Mouse (Mus musculus) left cerebral cortex, adult 2 months (tissue): Measurements from ENCODE around the gene A930018P22Rik. TPM values are rescaled to one million over a fixed set of nuclear protein-coding genes. Genes with fewer than 3 reads are reported as not detected.
"Not testable (repeated sequence)": the region's sequence is repeated elsewhere in the genome, so short reads cannot be mapped to it uniquely, and the experiment has no call there.

Experiments used
- DNase-seq, 2 experiments: peaks; one replicate each; pipeline ENCODE4 v3.0.0; 2021 to 2022; ENCODE audit warnings: low spot score in 2 of 2, mixed read lengths in 1 of 2; ENCODE audit errors: extremely low spot score in 1 of 2
- H3K27ac ChIP-seq: fragments of 200-600 bp; 2 replicates; pipeline ENCODE4 v1.8.1; 2022
- H3K4me3 ChIP-seq: fragments of 200-600 bp; 2 replicates; pipeline ENCODE4 v1.8.1; 2022
- CTCF ChIP-seq: fragments of 200-600 bp; IDR thresholded peaks from 2 replicates; pipeline ENCODE4 v1.8.1; 2022; ENCODE audit warnings: antibody characterized with exemption, mild to moderate bottlenecking, moderate library complexity
- intact Hi-C: fragments of 180-260 bp; cut with DNase I; formaldehyde crosslinking; loops from one replicate; pipeline ENCODE4 v1.15.1; 2025
- total RNA-seq, 2 experiments: library from RNA; stranded (reverse); gene quantifications; 2 replicates each; pipeline ENCODE4 v1.2.3; 2021

A930018P22Rik gene
- total RNA-seq, 2 experiments from 2014 or later, result 0.59 TPM; not detected in 1

DNA sequence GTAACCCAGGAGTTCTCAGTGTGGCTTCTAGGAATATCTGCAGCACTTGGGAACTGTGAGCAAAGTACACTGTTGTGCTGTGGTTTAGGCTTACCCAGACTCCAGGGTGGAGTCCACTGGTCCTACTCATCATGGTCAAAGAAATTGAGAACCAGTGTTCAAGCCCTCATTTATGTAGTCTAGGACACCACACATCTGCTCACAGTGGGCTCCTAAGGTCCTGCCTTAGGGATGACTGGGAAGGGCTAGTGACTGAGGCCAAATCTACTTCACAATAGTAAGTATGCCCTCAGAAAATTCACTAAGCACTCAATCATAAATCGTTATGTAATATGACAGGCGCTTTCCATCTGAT lies 23.4 kb upstream of the A930018P22Rik start:
- H3K27ac ChIP-seq, result no peak overlapping the region
- no peak for DNase-seq
- TF ChIP-seq CTCF, result no peak
- intact Hi-C loops, result no loop called here
- H3K4me3 ChIP-seq, result no peak overlapping the region

DNA sequence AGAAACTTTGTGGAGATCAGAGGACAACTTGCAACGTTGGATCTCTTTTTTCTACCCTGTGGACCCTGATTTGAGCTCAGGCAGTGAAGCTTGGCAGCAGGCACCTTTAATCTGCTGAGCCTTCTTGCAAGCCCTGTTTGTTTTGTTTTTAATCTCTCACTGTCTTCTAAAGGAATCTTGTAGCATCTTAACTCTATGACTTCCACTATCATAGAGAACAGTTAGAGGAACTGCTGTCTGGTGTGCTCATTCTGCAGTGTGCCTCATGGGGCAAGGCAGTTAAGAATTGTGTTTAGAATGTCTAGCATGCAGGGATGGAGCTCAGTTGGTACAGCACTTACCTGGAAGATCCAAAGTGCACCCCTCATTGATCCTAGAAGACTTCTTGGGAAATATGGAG lies 22.6 kb upstream of the A930018P22Rik start:
- no peak overlapping the region for H3K4me3 ChIP-seq
- intact Hi-C loops, result no loop called here
- no peak overlapping the region for H3K27ac ChIP-seq
- no peak for DNase-seq
- no peak for TF ChIP-seq CTCF

DNA sequence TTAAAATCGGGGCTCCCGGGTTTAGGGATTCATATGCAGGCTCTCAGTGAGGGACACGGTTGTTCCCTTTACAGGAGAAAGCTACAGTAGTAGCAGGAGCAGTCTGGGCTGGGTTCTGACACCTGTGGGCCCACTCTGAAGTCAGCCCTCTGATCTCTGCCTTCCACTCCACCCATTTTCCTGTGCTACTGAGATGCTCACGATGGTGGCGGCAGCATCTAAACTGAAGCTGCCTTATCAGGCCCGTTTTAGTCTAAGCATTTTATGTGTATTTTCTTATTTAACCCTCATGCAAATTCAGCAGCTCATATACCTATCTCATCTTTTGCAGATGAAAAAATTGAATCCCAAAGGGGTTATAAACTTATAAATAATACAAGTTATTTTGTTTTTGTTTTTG lies 17.8 kb upstream of the A930018P22Rik start:
- intact Hi-C loops, result no loop called here
- TF ChIP-seq CTCF, result no peak
- no peak for DNase-seq
- no peak overlapping the region for H3K27ac ChIP-seq
- no peak overlapping the region for H3K4me3 ChIP-seq

DNA sequence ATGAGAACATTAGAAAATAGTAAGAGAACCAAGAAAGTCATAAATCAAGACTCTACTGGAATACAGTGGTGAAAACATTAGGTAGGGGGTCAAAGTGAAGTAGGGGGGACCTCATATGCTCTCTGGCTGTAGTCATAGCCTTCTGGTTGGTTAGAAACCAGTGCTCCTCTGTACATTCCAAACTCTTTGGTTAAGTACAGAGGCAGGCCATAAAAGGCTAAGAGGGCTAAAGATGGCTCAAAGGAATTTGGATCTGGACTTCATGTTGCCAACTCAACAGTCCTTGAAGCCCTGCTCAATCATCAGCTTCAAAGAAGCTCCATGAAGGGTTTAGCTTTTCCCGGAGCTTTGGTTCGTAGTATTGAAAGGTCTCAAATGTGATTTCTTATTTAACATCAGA lies 13.5 kb upstream of the A930018P22Rik start:
- H3K4me3 ChIP-seq, H3K27ac ChIP-seq, DNase-seq, intact Hi-C loops: not testable (repeated sequence)

DNA sequence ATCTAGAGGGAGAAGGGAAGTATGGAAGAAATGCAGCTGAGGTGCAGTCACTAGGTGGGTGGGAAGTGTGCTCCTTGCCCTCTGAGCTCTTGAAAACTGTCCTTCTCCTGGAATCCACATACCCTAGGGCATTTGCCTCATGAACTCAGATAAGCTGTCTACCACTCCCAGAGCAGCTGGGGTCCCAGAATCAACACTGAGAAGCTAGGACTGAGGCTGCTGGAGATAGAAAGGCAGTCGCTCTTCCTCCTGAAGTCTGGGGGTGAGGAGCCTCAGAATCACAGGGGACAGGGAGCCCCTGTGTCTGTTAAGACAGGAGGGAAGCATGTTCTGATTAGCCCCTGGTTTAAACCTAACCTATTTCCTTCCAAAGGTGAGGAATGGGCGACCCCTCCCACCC lies 13.0 kb upstream of the A930018P22Rik start:
- Histone ChIP-seq H3K4me3 (no peak overlapping the region), H3K27ac (no peak overlapping the region)
- intact Hi-C loops, result no loop called here
- no peak for DNase-seq
- TF ChIP-seq CTCF, result no peak

DNA sequence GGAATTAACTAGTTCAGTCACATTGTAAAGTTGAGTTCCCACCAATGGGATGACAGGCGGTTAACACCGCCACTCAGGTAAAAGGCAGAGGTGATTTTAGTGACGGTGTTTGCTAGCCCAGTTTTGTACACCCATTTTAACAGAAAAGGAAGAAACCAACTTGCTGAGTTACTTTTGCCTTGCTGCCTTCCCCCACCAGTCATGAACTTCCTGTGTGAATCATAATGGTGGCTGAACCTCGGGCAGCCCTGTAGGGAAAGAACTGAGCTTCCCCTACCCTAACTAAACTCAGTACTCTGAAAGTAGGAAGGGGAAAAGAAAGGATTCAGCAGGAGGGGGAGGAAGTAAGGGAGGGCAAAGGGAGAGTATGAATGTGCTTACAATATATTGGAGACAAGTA lies 12.5 kb upstream of the A930018P22Rik start:
- Histone ChIP-seq H3K27ac (no peak overlapping the region), H3K4me3 (no peak overlapping the region)
- no peak for TF ChIP-seq CTCF
- DNase-seq, result no peak
- intact Hi-C loops, result no loop called here

DNA sequence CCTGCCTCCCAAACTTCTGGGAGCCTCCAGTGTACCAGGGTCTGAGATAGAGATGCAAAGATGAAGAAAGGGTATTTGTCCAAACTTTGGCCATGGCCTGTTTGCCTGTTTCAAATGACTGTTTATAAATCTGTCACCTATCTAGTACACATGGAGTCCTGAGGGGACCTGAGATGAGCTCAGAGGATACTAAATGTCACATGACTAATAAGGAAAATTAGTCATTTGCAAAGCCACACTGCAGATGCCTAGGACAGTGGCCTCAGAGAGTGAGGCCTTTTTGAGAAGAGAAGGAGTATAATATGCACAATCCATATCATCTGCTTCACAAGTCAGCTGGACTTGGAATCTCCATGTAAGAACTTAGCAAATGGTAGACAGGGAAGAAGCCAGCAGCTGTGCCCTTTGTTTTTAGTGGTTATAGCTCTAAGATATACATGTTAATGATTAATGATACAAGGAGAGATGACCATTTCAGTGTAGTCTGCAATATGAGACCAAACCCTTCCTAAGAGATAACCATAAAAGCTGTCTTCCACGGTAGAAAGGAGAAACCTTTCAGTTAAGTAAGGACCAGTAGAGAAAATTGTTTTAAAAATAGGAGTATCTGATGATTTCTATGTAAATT lies 11.3 kb upstream of the A930018P22Rik start:
- H3K27ac ChIP-seq, intact Hi-C loops, DNase-seq, H3K4me3 ChIP-seq: not testable (repeated sequence)

DNA sequence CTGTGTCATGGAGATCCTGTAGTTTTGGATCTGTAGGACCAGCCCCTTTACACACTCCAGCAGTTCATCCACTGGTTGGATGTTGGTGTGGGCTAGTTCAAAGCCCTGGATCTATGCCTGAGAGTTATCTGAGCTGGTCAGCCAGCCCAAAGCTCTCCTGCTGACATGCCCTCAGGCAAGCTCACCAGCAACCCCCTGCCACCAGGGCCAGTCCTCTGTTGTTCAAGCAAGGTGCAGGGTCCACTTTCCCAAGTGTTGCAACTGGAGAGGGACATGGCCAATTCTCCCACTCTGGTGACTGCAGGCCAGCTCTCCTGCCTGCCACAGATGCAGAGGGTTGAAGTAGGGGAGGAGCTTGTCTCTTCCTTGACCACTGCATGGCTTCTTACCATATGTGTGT lies 9.0 kb upstream of the A930018P22Rik start:
- DNase-seq, H3K27ac ChIP-seq, H3K4me3 ChIP-seq, intact Hi-C loops: not testable (repeated sequence)

DNA sequence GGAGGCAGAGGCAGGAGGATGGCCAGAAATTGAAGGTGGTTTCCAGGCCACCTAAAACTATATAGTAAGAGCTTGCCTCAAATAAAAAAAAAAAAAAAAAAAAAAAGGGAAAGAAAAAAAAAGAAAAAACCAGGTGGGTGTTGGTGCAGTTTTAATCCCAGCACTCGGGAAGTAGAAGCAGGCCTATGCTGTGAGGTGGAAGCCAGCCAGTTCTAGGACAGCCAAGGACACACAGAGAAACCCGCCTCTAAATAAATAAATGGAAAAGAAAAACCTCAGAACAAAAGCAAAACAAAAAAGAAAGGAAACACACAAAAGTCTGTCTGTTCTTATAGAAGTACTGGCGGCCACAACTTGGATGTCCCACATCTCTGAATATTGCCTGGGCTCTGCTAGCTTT lies 7.7 kb upstream of the A930018P22Rik start:
- TF ChIP-seq CTCF, result no peak
- Histone ChIP-seq H3K27ac (no peak overlapping the region), H3K4me3 (no peak overlapping the region)
- intact Hi-C loops, result no loop called here
- no peak for DNase-seq

DNA sequence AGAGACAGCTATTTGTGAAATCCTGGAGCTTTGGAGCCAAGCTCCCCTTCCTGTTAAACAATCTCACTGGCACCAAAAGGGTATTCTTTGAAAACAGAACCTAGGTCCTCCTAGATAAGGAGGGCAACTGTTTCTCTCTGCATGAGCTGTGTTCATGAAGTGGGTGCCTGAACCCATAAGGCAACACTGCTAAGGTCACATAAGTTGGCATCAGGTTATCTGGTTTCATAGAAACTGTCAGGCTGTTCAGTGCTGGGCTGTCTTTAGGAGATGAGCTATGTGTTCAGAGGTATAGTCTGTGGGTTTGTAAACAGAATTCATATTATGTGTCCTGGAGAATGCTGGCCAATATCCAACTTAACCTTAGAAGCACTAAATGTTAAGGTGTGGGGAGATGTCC lies 5.4 kb upstream of the A930018P22Rik start:
- DNase-seq, H3K27ac ChIP-seq, H3K4me3 ChIP-seq, intact Hi-C loops: not testable (repeated sequence)

DNA sequence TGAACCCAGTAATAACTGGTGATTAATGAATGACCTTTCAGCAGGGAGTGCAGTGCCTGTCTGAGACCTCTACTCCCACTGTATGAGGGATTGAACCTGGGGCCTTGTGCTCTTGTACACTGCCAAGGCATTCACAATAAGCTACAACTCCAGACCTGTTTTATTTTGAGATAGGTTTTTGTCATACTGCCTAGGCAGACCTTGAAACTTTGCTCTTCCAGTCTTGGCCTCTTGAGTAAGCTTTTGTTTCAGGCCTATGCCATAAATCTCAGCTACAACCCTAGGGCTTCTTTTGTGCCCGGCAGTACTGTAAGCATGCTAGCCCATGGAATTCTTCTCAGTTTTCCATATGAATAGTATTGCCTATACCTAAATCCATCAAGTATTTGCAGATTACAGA lies 3.5 kb upstream of the A930018P22Rik start:
- no peak for DNase-seq
- H3K27ac ChIP-seq, result no peak overlapping the region
- TF ChIP-seq CTCF, result no peak
- intact Hi-C loops, result no loop called here
- H3K4me3 ChIP-seq, result no peak overlapping the region

DNA sequence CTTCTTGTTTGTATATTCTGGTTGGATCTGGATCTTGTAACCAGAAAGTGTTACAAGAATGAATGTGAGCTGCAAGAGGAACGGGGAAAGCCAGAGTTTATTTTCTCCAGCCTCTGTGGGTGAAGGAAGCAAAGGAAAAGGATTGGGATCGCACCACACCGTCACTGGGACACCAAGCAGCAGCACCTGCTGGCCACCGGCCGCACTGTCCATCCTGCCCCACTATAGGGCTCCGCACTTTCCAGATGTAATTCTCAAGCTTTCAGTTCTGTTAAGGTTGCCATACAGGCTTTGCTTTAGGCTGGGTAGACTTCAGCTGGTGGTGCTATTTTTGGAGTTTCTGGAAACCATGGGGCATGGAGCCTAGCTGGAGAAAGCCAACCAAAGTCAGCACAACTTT lies 2.3 kb upstream of the A930018P22Rik start:
- Histone ChIP-seq H3K4me3 (no peak overlapping the region), H3K27ac (peak overlapping the region; percentile 41; the same call in 1 of the 2 replicates)
- DNase-seq, result no peak
- TF ChIP-seq CTCF, result no peak; the same call in 1 of the 2 replicates
- intact Hi-C loops, result no loop called here

DNA sequence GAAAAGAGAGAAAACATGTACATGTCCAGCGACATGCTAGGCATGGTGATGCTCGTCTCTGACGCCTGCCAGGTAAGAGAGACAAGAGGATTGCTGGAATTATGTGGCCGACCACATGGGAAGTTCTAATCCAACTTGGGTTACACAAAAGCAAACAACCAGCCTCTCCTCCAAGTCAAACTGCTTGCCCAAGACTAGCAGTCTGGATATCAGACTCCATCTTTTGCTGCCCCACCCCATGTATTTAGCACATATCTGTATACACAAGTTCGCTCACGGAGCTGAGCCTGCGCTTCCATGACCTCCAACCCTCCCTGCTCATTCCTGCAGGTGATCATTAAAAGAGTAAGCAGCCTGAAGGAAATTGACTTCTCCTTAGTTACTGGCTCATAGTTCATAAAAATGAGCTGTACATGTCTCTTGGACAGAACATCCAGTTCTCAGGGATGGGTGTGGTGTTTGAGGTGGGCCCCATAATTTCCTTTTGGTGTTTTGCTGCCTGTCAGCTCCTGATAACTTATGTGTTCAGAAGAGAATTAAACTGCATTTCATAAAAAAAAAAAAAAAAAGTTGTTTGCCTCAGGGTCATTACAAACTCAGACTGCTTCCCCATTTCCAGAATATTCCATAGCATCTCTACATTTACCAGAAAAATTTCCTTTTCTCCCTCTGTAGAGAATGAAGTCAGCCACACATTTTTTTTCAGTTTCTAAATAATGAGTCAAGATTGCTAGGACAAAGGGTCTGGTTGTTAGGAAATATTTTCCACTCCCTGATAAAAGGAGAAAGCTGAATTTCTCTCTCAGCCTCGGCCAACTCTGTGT lies 676 bp upstream of the A930018P22Rik start:
- H3K4me3 ChIP-seq, result peak overlapping the region; percentile 68
- intact Hi-C loops, result no loop called here
- TF ChIP-seq CTCF, result no peak
- DNase-seq, result no peak
- peak overlapping the region; percentile 64 for H3K27ac ChIP-seq
